Mouse (Mus musculus) forebrain, embryonic 10.5 days (tissue): ENCODE measurements at regions not wholly inside any gene's neighbourhood (a gene's known extent, or its start where the extent isn't known, plus 50 kb on each side); places are given as distances from the start of the nearest gene placed in this dataset.

Experiments
- DNase-seq: peaks from one replicate; pipeline ENCODE4 v3.0.0-alpha.2; 2017; ENCODE audit warnings: low spot score; ENCODE audit errors: extremely low spot score
- H3K27ac ChIP-seq: fragments of 300-500 bp; sonication (generic); 2 replicates; pipeline ENCODE4 v1.5.1; 2016; ENCODE audit warnings: mild to moderate bottlenecking
- H3K27me3 ChIP-seq: fragments of 300-500 bp; sonication (generic); 2 replicates; pipeline ENCODE4 v1.6.1; 2016; ENCODE audit warnings: mild to moderate bottlenecking; ENCODE audit not compliant: poor library complexity, severe bottlenecking
- H3K36me3 ChIP-seq: fragments of 300-500 bp; sonication (generic); replicated peaks from 2 replicates; pipeline ENCODE4 v1.6.1; 2016; ENCODE audit warnings: mild to moderate bottlenecking, moderate library complexity
- H3K4me1 ChIP-seq: fragments of 300-500 bp; sonication (generic); 2 replicates; pipeline ENCODE4 v1.6.1; 2016
- H3K4me3 ChIP-seq: fragments of 300-500 bp; sonication (generic); 2 replicates; pipeline ENCODE4 v1.5.1; 2016; ENCODE audit warnings: mild to moderate bottlenecking, moderate library complexity
- H3K9me3 ChIP-seq: fragments of 300-500 bp; sonication (generic); 2 replicates; pipeline ENCODE4 v1.6.1; 2016; ENCODE audit warnings: mild to moderate bottlenecking, moderate library complexity
- WGBS: fragments of 180-500 bp; shearing (Covaris S2); methylation state at CpG from one replicate; pipeline ENCODE4 v1.1.7; 2016; 5-methylcytosine and 5-hydroxymethylcytosine counted together

DNA sequence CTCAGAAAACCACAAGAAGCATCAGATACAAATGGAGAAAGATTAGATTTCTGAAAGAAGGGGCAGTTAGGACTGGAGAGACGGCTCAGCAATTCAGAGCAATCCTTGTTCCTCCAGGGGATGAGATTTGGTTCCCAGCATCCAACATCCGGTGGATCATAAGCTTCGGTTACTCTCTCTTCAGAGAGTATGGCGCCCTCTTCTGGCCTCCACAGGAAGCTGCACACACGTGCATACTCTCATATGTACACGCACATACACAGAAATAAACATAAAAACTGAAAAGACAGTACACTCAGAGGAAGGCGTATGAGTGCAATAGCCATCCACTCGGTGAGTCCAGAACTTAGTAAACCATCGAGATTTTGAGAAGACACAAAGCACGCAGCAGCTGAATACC is 91.6 kb upstream of the Mapk10 start:
- Histone ChIP-seq H3K27ac (no peak overlapping the region), H3K4me3 (no peak overlapping the region), H3K4me1 (no peaks in the 10 kb centered on the region), H3K36me3 (no peaks in the 10 kb centered on the region), H3K9me3 (peaks cover 6% of the 10 kb centered on the region; the same call in 1 of the 2 replicates), H3K27me3 (no peaks in the 10 kb centered on the region)
- DNase-seq, result no peak
- 94% methylated on average over 10 of the region's 10 CpGs for WGBS

DNA sequence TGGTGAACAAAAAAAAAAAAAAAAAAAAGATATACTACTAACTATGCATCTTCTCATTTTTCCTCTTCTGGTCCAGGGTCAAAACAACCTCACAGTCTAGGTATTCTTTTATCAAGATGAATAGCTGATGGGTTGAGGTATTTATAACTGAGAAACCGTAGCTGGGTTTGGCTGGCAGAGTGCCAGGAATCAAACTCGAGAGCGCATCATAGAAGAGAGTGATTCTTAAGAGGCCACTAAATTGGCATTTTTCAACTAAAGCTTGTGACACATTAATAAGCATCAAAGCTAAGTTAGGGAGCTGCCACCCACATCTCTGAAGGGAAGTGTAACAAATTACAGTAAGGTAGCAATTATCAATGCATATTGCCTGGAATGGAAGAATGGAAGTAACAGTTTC is 90.2 kb upstream of the Mapk10 start:
- H3K36me3 ChIP-seq, result no peaks in the 10 kb centered on the region
- H3K27me3 ChIP-seq, result no peaks in the 10 kb centered on the region
- H3K4me3 ChIP-seq, result no peak overlapping the region
- H3K27ac ChIP-seq, result no peak overlapping the region
- no peak for DNase-seq
- H3K9me3 ChIP-seq, result peaks cover 6% of the 10 kb centered on the region; the same call in 1 of the 2 replicates
- H3K4me1 ChIP-seq, result no peaks in the 10 kb centered on the region
- 93% methylated on average over 3 of the region's 3 CpGs for WGBS

DNA sequence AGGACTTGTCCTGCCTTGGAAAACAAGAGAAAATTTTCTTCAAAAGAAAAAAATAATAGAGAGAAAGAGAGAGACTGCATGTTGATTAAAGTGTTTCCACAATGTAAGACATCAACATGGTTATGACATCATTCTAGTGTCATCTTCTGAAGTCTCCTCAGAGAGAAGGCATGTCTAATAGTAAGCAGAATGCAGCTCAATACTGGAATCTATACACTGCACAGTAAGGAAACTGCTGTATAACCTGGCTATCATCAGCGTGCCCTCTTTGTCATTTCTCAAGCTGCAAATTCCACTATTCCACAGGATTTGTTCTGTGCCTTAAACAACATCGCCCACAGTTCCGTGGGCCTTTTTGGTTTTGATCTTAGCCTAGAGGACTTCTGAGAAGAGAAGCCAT is 82.8 kb upstream of the Mapk10 start:
- Histone ChIP-seq H3K4me3 (no peak overlapping the region), H3K27me3 (no peaks in the 10 kb centered on the region), H3K4me1 (no peaks in the 10 kb centered on the region), H3K27ac (no peak overlapping the region), H3K36me3 (no peaks in the 10 kb centered on the region), H3K9me3 (no peaks in the 10 kb centered on the region)
- 95% methylated on average over 3 of the region's 3 CpGs for WGBS
- no peak for DNase-seq

- DNase-seq, result no peak
- no peaks in the 10 kb centered on the region for H3K9me3 ChIP-seq
- no peaks in the 10 kb centered on the region for H3K27me3 ChIP-seq
- 93% methylated on average over 9 of the region's 9 CpGs for WGBS
- H3K27ac ChIP-seq, result no peak overlapping the region
- H3K36me3 ChIP-seq, result no peaks in the 10 kb centered on the region
- no peaks in the 10 kb centered on the region for H3K4me1 ChIP-seq
- no peak overlapping the region for H3K4me3 ChIP-seq
Observed at GRCm38 (mm10) chr5:103291691-103292090, 80.6 kb upstream of the Mapk10 start.

GRCm38 (mm10) chr5:103291219-103291618 is 80.1 kb upstream of the Mapk10 start:
- no peaks in the 10 kb centered on the region for H3K9me3 ChIP-seq
- 97% methylated on average over 8 of the region's 8 CpGs for WGBS
- H3K4me1 ChIP-seq, result no peaks in the 10 kb centered on the region
- H3K4me3 ChIP-seq, result no peak overlapping the region
- H3K36me3 ChIP-seq, result no peaks in the 10 kb centered on the region
- no peak for DNase-seq
- H3K27ac ChIP-seq, result no peak overlapping the region
- no peaks in the 10 kb centered on the region for H3K27me3 ChIP-seq

GRCm38 (mm10) chr5:103269206-103269605 is 58.1 kb upstream of the Mapk10 start:
- no peak overlapping the region for H3K4me3 ChIP-seq
- no peaks in the 10 kb centered on the region for H3K4me1 ChIP-seq
- no peaks in the 10 kb centered on the region for H3K27me3 ChIP-seq
- H3K9me3 ChIP-seq, result no peaks in the 10 kb centered on the region
- WGBS, result 93% methylated on average over 6 of the region's 6 CpGs
- H3K27ac ChIP-seq, result no peak overlapping the region
- no peaks in the 10 kb centered on the region for H3K36me3 ChIP-seq
- DNase-seq, result no peak

DNA sequence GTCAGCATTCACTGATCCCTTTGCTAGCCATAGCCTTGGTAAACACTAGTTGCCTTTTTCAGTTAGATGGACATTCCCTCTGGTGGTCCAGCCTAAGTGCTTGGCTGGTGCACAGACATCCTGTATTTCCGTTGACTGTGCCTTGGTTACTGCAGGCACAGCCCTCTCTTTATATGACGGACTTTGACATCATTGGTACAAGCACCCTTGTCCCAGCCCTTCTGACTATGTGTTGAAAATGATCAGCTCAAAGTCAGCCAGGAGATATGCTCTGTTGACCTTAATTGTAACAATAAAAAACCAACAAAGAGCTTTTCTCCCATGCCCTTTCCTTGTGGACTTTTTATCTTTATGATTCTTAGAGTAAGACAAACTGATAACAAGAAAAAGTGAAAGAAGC is 53.8 kb upstream of the Mapk10 start:
- Histone ChIP-seq H3K4me3 (no peak overlapping the region), H3K36me3 (no peaks in the 10 kb centered on the region), H3K9me3 (no peaks in the 10 kb centered on the region), H3K27me3 (no peaks in the 10 kb centered on the region), H3K27ac (no peak overlapping the region), H3K4me1 (no peaks in the 10 kb centered on the region)
- DNase-seq, result no peak
- WGBS, result 86% methylated on average over 2 of the region's 2 CpGs

DNA sequence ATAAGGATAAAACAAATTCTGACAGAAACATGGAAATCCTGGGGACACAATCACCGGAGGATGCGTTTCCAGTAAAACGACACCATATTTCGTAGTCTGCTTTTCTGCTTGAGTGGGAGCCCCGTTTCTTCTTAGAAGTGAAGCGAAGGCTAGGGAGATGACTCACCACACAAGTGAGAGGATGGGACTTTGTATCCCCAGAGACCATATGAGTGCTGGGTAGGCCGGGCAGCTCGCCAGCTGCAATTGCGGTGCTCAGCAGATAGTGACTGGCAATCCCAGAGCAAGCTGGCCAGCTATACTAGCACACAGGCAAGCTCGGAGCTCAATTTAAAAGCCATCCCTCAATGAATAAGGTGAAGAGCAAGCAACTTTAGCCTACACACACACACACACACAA is 50.3 kb upstream of the Mapk10 start:
- Histone ChIP-seq H3K9me3 (no peaks in the 10 kb centered on the region), H3K4me1 (no peaks in the 10 kb centered on the region), H3K27me3 (no peaks in the 10 kb centered on the region), H3K4me3 (no peak overlapping the region), H3K36me3 (no peaks in the 10 kb centered on the region), H3K27ac (no peak overlapping the region)
- WGBS, result 95% methylated on average over 10 of the region's 10 CpGs
- DNase-seq, result no peak
